Comparison of ENCODE assay signal across 15 mouse cellular contexts in genomic region chr13:107573499-107574355, GRCm38 (mm10).
A peak's percentile ranks its signal among the peaks of the same experiment; 100 is the strongest.
DNase-seq lines count a peak whose midpoint lies in the region; ATAC-seq and TF ChIP-seq lines count a peak whose summit lies in the region.
"Had no signal": no experiment of that assay in that cellular context is flagged by ENCODE, and none has a peak within 500 bp of the region (broad histone marks: within the 10 kb centered on the region; RNA-seq: fewer than 3 reads in every experiment).

No protein-coding gene starts in this region.

- H3K27ac ChIP-seq in liver, embryonic 11.5 days (ENCODE audit: low read depth, low read length) = no peak overlapping the region
- no peak overlapping the region for H3K27ac ChIP-seq in liver, postnatal 0 days (ENCODE audit: low read depth)
- H3K27ac ChIP-seq: liver, embryonic 13.5 days had no signal

- DNase-seq in adrenal gland, adult 2 months = peak; percentile 27
- DNase-seq in adrenal gland, postnatal 4 days (ENCODE audit: low spot score in 2 of 2) = no peak
- no peak for DNase-seq in liver, embryonic 11.5 days (ENCODE audit: low spot score)
- DNase-seq in liver, postnatal 0 days = no peak
- peak; percentile 25 for DNase-seq in c-Kit-positive CD71-positive TER-119-positive erythroid progenitor cells, embryonic 14.5 days (ENCODE audit: low spot score)
- DNase-seq in right cerebral cortex, postnatal 10 days (ENCODE audit: low spot score in 2 of 2) = peak; percentile 44 to 45
- no peak for DNase-seq in spleen, postnatal 4 days (ENCODE audit: low spot score in 2 of 2)
- DNase-seq in urinary bladder, postnatal 25 days (ENCODE audit: low spot score) = no peak
- DNase-seq: cerebellum, postnatal 25 days; gastrocnemius, postnatal 36 days; heart, postnatal 10 days; kidney, adult 8-10 months; liver, embryonic 13.5 days; lung, postnatal 36 days had no signal

- H3K9ac ChIP-seq in liver, embryonic 11.5 days (ENCODE audit: low read depth, low read length) = no peak overlapping the region
- H3K9ac ChIP-seq in liver, postnatal 0 days (replicated peaks) = no peak overlapping the region
- H3K9ac ChIP-seq: liver, embryonic 13.5 days had no signal

- H3K4me3 ChIP-seq in liver, embryonic 11.5 days (ENCODE audit: low read depth, low read length) = no peak overlapping the region
- no peak overlapping the region for H3K4me3 ChIP-seq in liver, postnatal 0 days (ENCODE audit: low read depth, low read length)
- H3K4me3 ChIP-seq: erythroblast, embryonic 14.5 days; liver, embryonic 13.5 days had no signal

- no peak for TF ChIP-seq EP300 in liver, postnatal 0 days (IDR thresholded peaks at IDR 0.05; ENCODE audit: low read depth)

- TF ChIP-seq CTCF in liver, postnatal 0 days (IDR thresholded peaks at IDR 0.05; ENCODE audit: low read depth) = no peak

- H3K36me3 ChIP-seq in liver, embryonic 11.5 days (ENCODE audit: control insufficient read depth, insufficient read depth, low read length) = no peaks in the 10 kb centered on the region
- H3K36me3 ChIP-seq in liver, postnatal 0 days (replicated peaks; ENCODE audit: insufficient read depth, low read length) = no peaks in the 10 kb centered on the region
- H3K36me3 ChIP-seq: liver, embryonic 13.5 days had no signal

- H3K4me2 ChIP-seq in liver, embryonic 11.5 days = 0 out of 2 replicates have a peak overlapping the region, but pooled peaks have one; percentile 8
- H3K4me2 ChIP-seq in liver, postnatal 0 days (ENCODE audit: low read depth, low read length) = no peak overlapping the region
- H3K4me2 ChIP-seq: liver, embryonic 13.5 days had no signal

- no peaks in the 10 kb centered on the region for H3K27me3 ChIP-seq in liver, embryonic 11.5 days (replicated peaks; ENCODE audit: control insufficient read depth, insufficient read depth, low read length)
- H3K27me3 ChIP-seq in liver, postnatal 0 days (ENCODE audit: insufficient read depth, low read length) = no peaks in the 10 kb centered on the region
- H3K27me3 ChIP-seq: liver, embryonic 13.5 days had no signal

- WGBS in liver, embryonic 11.5 days = 62% methylated on average over 9 of the region's 9 CpGs
- WGBS in liver, postnatal 0 days (ENCODE audit: insufficient replicate concordance) = 48% methylated on average over 9 of the region's 9 CpGs

- H3K9me3 ChIP-seq in liver, embryonic 11.5 days (ENCODE audit: control insufficient read depth, low read length) = no peaks in the 10 kb centered on the region
- no peaks in the 10 kb centered on the region for H3K9me3 ChIP-seq in liver, postnatal 0 days (ENCODE audit: low read length)
- H3K9me3 ChIP-seq: liver, embryonic 13.5 days had no signal

- ATAC-seq in liver, embryonic 11.5 days (replicated peaks; ENCODE audit: low FRiP score) = no peak
- ATAC-seq in liver, postnatal 0 days = no peak

- peaks cover 40% of the 10 kb centered on the region for H3K4me1 ChIP-seq in liver, embryonic 11.5 days (replicated peaks; ENCODE audit: control insufficient read depth, insufficient read depth, low read length)
- peaks cover 2% of the 10 kb centered on the region; the same call in 1 of the 2 replicates for H3K4me1 ChIP-seq in liver, postnatal 0 days (ENCODE audit: insufficient read depth)

Comparison
In these comparisons a context has a peak if more than half of its experiments do, and no peak if none do; other contexts are left out.
1. DNase-seq: peak in adrenal gland, adult 2 months (single experiment), c-Kit-positive CD71-positive TER-119-positive erythroid progenitor cells, embryonic 14.5 days (single experiment) and right cerebral cortex, postnatal 10 days (2 of 2); none in adrenal gland, postnatal 4 days (0 of 2), liver, embryonic 11.5 days (single experiment), liver, postnatal 0 days (single experiment), spleen, postnatal 4 days (0 of 2) and urinary bladder, postnatal 25 days (single experiment).